Mouse (Mus musculus): ENCODE results near the gene Ambra1. TPM values are rescaled to one million over a fixed set of nuclear protein-coding genes. Genes with fewer than 3 reads are reported as not detected.
A peak's percentile ranks its signal among the peaks of the same experiment; 100 is the strongest.

Ambra1 gene
- polyA plus RNA-seq, 1 experiment from 2014 or later = 15.0 TPM

GRCm38 (mm10) chr2:91962864-91963401, 233.0 kb downstream of the Ambra1 start:
- under 1% methylated on average over 36 of the region's 39 CpGs for WGBS
- peak; percentile 7; the same call in 1 of the 2 replicates for ATAC-seq (ENCODE audit: insufficient read depth, low FRiP score)
- peak overlapping the region; percentile 71 for H3K4me3 ChIP-seq (replicated peaks; ENCODE audit: low read length)
- no peaks in the 10 kb centered on the region for H3K36me3 ChIP-seq (ENCODE audit: control insufficient read depth, insufficient read depth, low read length)
- H3K9me3 ChIP-seq (replicated peaks; ENCODE audit: control insufficient read depth, low read length) = no peaks in the 10 kb centered on the region
- H3K27me3 ChIP-seq (ENCODE audit: control insufficient read depth, insufficient read depth, low read length) = no peaks in the 10 kb centered on the region
- peaks cover 35% of the 10 kb centered on the region for H3K4me1 ChIP-seq (ENCODE audit: control insufficient read depth, insufficient read depth, low read length)
- H3K9ac ChIP-seq (ENCODE audit: low read length) = peak overlapping the region; percentile 91
- H3K27ac ChIP-seq (ENCODE audit: low read length) = peak overlapping the region; percentile 85
- H3K4me2 ChIP-seq (ENCODE audit: low read depth, low read length) = peak overlapping the region; percentile 92

GRCm38 (mm10) chr2:91963443-91963932, 233.6 kb downstream of the Ambra1 start:
- peak overlapping the region; percentile 85 for H3K27ac ChIP-seq (ENCODE audit: low read length)
- H3K4me2 ChIP-seq (ENCODE audit: low read depth, low read length) = peak overlapping the region; percentile 92
- peak overlapping the region; percentile 91 for H3K9ac ChIP-seq (ENCODE audit: low read length)
- no peaks in the 10 kb centered on the region for H3K27me3 ChIP-seq (ENCODE audit: control insufficient read depth, insufficient read depth, low read length)
- H3K36me3 ChIP-seq (ENCODE audit: control insufficient read depth, insufficient read depth, low read length) = no peaks in the 10 kb centered on the region
- peak; percentile 94 for ATAC-seq (ENCODE audit: insufficient read depth, low FRiP score)
- WGBS = 0% methylated on average over 45 of the region's 57 CpGs
- H3K4me1 ChIP-seq (ENCODE audit: control insufficient read depth, insufficient read depth, low read length) = peaks cover 32% of the 10 kb centered on the region
- H3K9me3 ChIP-seq (replicated peaks; ENCODE audit: control insufficient read depth, low read length) = no peaks in the 10 kb centered on the region
- peak overlapping the region; percentile 71 for H3K4me3 ChIP-seq (replicated peaks; ENCODE audit: low read length)

GRCm38 (mm10) chr2:91964610-91965204, 234.8 kb downstream of the Ambra1 start:
- H3K9me3 ChIP-seq (replicated peaks; ENCODE audit: control insufficient read depth, low read length) = no peaks in the 10 kb centered on the region
- peak overlapping the region; percentile 62 for H3K9ac ChIP-seq (ENCODE audit: low read length)
- no peaks in the 10 kb centered on the region for H3K27me3 ChIP-seq (ENCODE audit: control insufficient read depth, insufficient read depth, low read length)
- H3K4me1 ChIP-seq (ENCODE audit: control insufficient read depth, insufficient read depth, low read length) = peaks cover 23% of the 10 kb centered on the region
- no peak for ATAC-seq (ENCODE audit: insufficient read depth, low FRiP score)
- peak overlapping the region; percentile 50 for H3K4me2 ChIP-seq (ENCODE audit: low read depth, low read length)
- peak overlapping the region; percentile 71 for H3K4me3 ChIP-seq (replicated peaks; ENCODE audit: low read length)
- no peaks in the 10 kb centered on the region for H3K36me3 ChIP-seq (ENCODE audit: control insufficient read depth, insufficient read depth, low read length)
- peak overlapping the region; percentile 78 for H3K27ac ChIP-seq (ENCODE audit: low read length)
- WGBS = 64% methylated on average over 3 of the region's 3 CpGs

GRCm38 (mm10) chr2:91965417-91965816, 235.5 kb downstream of the Ambra1 start:
- WGBS = 17% methylated on average over 20 of the region's 20 CpGs
- peak overlapping the region; percentile 50 for H3K4me2 ChIP-seq (ENCODE audit: low read depth, low read length)
- H3K27ac ChIP-seq (ENCODE audit: low read length) = peak overlapping the region; percentile 78
- H3K27me3 ChIP-seq (ENCODE audit: control insufficient read depth, insufficient read depth, low read length) = no peaks in the 10 kb centered on the region
- H3K36me3 ChIP-seq (ENCODE audit: control insufficient read depth, insufficient read depth, low read length) = no peaks in the 10 kb centered on the region
- ATAC-seq (ENCODE audit: insufficient read depth, low FRiP score) = no peak
- H3K4me1 ChIP-seq (ENCODE audit: control insufficient read depth, insufficient read depth, low read length) = peaks cover 17% of the 10 kb centered on the region
- peak overlapping the region; percentile 62 for H3K9ac ChIP-seq (ENCODE audit: low read length)
- H3K4me3 ChIP-seq (replicated peaks; ENCODE audit: low read length) = peak overlapping the region; percentile 71
- H3K9me3 ChIP-seq (replicated peaks; ENCODE audit: control insufficient read depth, low read length) = no peaks in the 10 kb centered on the region

GRCm38 (mm10) chr2:91966367-91966766, 236.4 kb downstream of the Ambra1 start:
- H3K27me3 ChIP-seq (ENCODE audit: control insufficient read depth, insufficient read depth, low read length) = no peaks in the 10 kb centered on the region
- H3K4me1 ChIP-seq (ENCODE audit: control insufficient read depth, insufficient read depth, low read length) = peaks cover 22% of the 10 kb centered on the region
- no peak overlapping the region for H3K4me3 ChIP-seq (replicated peaks; ENCODE audit: low read length)
- no peak overlapping the region for H3K4me2 ChIP-seq (ENCODE audit: low read depth, low read length)
- H3K27ac ChIP-seq (ENCODE audit: low read length) = no peak overlapping the region
- no peaks in the 10 kb centered on the region for H3K36me3 ChIP-seq (ENCODE audit: control insufficient read depth, insufficient read depth, low read length)
- 85% methylated on average over 5 of the region's 5 CpGs for WGBS
- H3K9ac ChIP-seq (ENCODE audit: low read length) = no peak overlapping the region
- H3K9me3 ChIP-seq (replicated peaks; ENCODE audit: control insufficient read depth, low read length) = no peaks in the 10 kb centered on the region
- ATAC-seq (ENCODE audit: insufficient read depth, low FRiP score) = no peak

GRCm38 (mm10) chr2:91967962-91968361, 238.0 kb downstream of the Ambra1 start:
- Histone ChIP-seq H3K9me3 (replicated peaks; ENCODE audit: control insufficient read depth, low read length) (no peaks in the 10 kb centered on the region), H3K9ac (ENCODE audit: low read length) (no peak overlapping the region), H3K36me3 (ENCODE audit: control insufficient read depth, insufficient read depth, low read length) (no peaks in the 10 kb centered on the region), H3K4me3 (replicated peaks; ENCODE audit: low read length) (no peak overlapping the region), H3K27me3 (ENCODE audit: control insufficient read depth, insufficient read depth, low read length) (no peaks in the 10 kb centered on the region), H3K27ac (ENCODE audit: low read length) (peak overlapping the region; percentile 51), H3K4me1 (ENCODE audit: control insufficient read depth, insufficient read depth, low read length) (peaks cover 13% of the 10 kb centered on the region), H3K4me2 (ENCODE audit: low read depth, low read length) (no peak overlapping the region)
- 54% methylated on average over 11 of the region's 11 CpGs for WGBS
- no peak for ATAC-seq (ENCODE audit: insufficient read depth, low FRiP score)

Small RNA genes within 50 kb of the gene (microRNA-seq; reads per million reads assigned to microRNA genes)
- not detected for gene Mir6999

Other genes with a start within 250 kb of the Ambra1 start
- 54.3 and 64.1 TPM in 2 replicates for gene Ckap5, start 203.4 kb upstream of the Ambra1 start, polyA plus RNA-seq (2015; fragmentation: Nextera tagmentation; extraction: Ambion mirVana)
- 14.2 and 17.4 TPM in 2 replicates for gene F2, start 93.7 kb upstream of the Ambra1 start, polyA plus RNA-seq (2015; fragmentation: Nextera tagmentation; extraction: Ambion mirVana)
- 10.3 and 11.3 TPM in 2 replicates for gene Zfp408, start 80.3 kb upstream of the Ambra1 start, polyA plus RNA-seq (2015; fragmentation: Nextera tagmentation; extraction: Ambion mirVana)
- gene Arhgap1, start 80.3 kb upstream of the Ambra1 start, polyA plus RNA-seq (2015; fragmentation: Nextera tagmentation; extraction: Ambion mirVana) = 144 and 157 TPM in 2 replicates
- 27.6 and 29.6 TPM in 2 replicates for gene Atg13, start 19.6 kb upstream of the Ambra1 start, polyA plus RNA-seq (2015; fragmentation: Nextera tagmentation; extraction: Ambion mirVana)
- 20.6 and 21.2 TPM in 2 replicates for gene Harbi1, start 19.3 kb upstream of the Ambra1 start, polyA plus RNA-seq (2015; fragmentation: Nextera tagmentation; extraction: Ambion mirVana)
- gene Chrm4, start 197.1 kb downstream of the Ambra1 start, polyA plus RNA-seq (2015; fragmentation: Nextera tagmentation; extraction: Ambion mirVana) = 0.27 and 0.31 TPM in 2 replicates
- 458 and 550 TPM in 2 replicates for gene Mdk, start 202.2 kb downstream of the Ambra1 start, polyA plus RNA-seq (2015; fragmentation: Nextera tagmentation; extraction: Ambion mirVana)
- 0.83 and 0.91 TPM in 2 replicates for gene Gm9821, start 215.6 kb downstream of the Ambra1 start, polyA plus RNA-seq (2015; fragmentation: Nextera tagmentation; extraction: Ambion mirVana)
- 34.9 and 38.3 TPM in 2 replicates for gene Dgkz, start 245.7 kb downstream of the Ambra1 start, polyA plus RNA-seq (2015; fragmentation: Nextera tagmentation; extraction: Ambion mirVana)

All from stomach, embryonic 16.5 days (tissue).